Mouse (Mus musculus) lung, adult 2 months (tissue): ENCODE results near the gene Cav3. TPM values are rescaled to one million over a fixed set of nuclear protein-coding genes. Genes with fewer than 3 reads are reported as not detected.

ENCODE experiments used
- DNase-seq: peaks from one replicate; pipeline ENCODE4 v3.0.0; 2022
- H3K4me1 ChIP-seq: fragments of 200-500 bp; 2 replicates; pipeline ENCODE4 v1.6.1; 2011; ENCODE audit warnings: low read length; ENCODE audit not compliant: control insufficient read depth, insufficient read depth
- H3K4me3 ChIP-seq: fragments of 200-500 bp; replicated peaks from 2 replicates; pipeline ENCODE3; 2011; ENCODE audit warnings: low read depth, mild to moderate bottlenecking, control low read depth, low read length; ENCODE audit errors: extremely low read depth
- CTCF ChIP-seq: fragments of 200-500 bp; IDR thresholded peaks from 2 replicates; pipeline ENCODE4 v1.5.1; 2011; ENCODE audit warnings: mild to moderate bottlenecking, low read length, control low read depth; ENCODE audit not compliant: insufficient read depth
- POLR2A ChIP-seq: fragments of 200-500 bp; IDR thresholded peaks from 2 replicates; pipeline ENCODE4 v1.6.1; 2011; ENCODE audit warnings: low read depth, mild to moderate bottlenecking, control low read depth, low read length, borderline replicate concordance; ENCODE audit errors: extremely low read depth
- WGBS: fragments of 180-500 bp; shearing (Covaris S2); methylation state at CpG from one replicate; pipeline ENCODE4 v1.1.7; 2018; 5-methylcytosine and 5-hydroxymethylcytosine counted together
- polyA plus RNA-seq: library from polyadenylated mRNA; depleted of rRNA; stranded (reverse); fragments of >200 nt; gene quantifications from 2 replicates; pipeline ENCODE4 v1.2.3, GENCODE M21; 2012

The Cav3 gene
- polyA plus RNA-seq, 1 experiment: 19.7 TPM

DNA sequence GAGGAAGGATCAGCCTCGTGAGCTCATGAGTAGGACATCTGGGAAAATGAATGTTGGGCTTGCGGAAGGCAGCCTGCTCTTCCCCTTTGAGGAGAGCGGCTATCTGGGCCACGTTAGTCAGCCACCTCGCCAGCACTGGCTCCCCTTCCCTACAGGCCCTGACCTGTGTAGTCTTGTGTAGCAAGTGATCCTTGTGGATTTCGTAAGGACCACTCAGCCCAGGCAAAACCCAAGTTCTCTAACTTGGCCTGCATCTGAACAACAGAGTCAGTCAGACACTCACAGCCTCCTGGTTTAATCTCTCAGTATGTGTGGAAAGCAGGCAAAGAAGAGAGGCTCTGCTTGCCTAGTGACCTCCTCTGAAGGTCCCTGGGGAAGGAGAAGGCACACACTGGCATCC, 33.4 kb downstream of the Cav3 start:
- WGBS: 84% methylated on average over 6 of the region's 6 CpGs
- DNase-seq: no peak
- Histone ChIP-seq H3K4me1 (peaks cover 9% of the 10 kb centered on the region), H3K4me3 (no peak overlapping the region)
- TF ChIP-seq POLR2A (no peak), CTCF (no peak)

GRCm38 (mm10) chr6:112493371-112493770, 34.1 kb downstream of the Cav3 start:
- WGBS: 84% methylated on average over 9 of the region's 9 CpGs
- no peak for TF ChIP-seq CTCF
- no peak for DNase-seq
- no peak overlapping the region for H3K4me3 ChIP-seq
- peaks cover 9% of the 10 kb centered on the region for H3K4me1 ChIP-seq

DNA sequence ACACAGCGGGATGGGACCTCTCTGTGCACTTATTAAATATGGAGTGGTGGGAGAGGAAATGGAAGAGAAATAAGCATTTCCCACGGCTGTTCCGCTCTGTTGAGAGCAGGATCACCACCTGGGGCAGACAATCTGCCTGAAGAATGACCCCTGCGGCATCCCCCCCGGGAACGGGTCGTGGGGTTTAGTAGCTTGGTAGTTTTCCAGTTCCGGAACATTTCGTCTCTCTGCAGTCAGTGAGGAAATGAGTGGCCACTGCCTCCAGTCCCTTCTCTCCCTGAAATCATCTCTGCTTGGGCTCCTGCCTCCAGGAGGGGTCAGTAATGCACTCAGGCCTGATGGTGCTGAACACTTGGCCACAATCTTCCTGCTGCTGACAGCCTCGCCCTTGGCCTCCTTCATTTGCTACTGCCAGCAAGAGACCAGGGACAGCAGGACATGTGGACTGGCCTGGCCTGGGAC, 35.3 kb downstream of the Cav3 start:
- no peak overlapping the region for H3K4me3 ChIP-seq
- WGBS: 59% methylated on average over 10 of the region's 10 CpGs
- TF ChIP-seq POLR2A (no peak), CTCF (no peak)
- no peak for DNase-seq
- H3K4me1 ChIP-seq: peaks cover 5% of the 10 kb centered on the region

DNA sequence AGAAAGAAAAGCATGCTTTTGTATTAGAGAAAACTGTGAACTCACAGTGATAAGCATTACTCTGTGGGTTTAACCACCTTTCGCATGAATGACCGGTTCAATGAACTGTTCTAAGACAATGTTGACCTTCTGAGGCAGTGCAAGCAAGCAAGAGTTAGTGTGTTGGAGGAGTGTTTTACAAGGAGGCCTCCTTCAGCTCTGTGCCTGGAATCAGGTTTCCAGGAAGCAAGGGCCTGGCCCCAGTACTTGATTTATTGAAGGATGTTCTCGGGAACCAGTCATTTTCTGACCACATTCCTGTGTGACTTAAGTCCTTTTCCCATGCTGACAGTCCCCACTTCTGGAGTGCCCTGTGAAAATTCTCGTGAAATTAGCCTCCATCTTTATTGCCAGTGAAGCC, 35.9 kb downstream of the Cav3 start:
- no peak for DNase-seq
- WGBS: 56% methylated on average over 4 of the region's 4 CpGs
- H3K4me1 ChIP-seq: peaks cover 5% of the 10 kb centered on the region
- TF ChIP-seq POLR2A (no peak), CTCF (no peak)
- no peak overlapping the region for H3K4me3 ChIP-seq

- no peak for DNase-seq
- WGBS: 67% methylated on average over 8 of the region's 8 CpGs
- no peak overlapping the region for H3K4me3 ChIP-seq
- no peak for TF ChIP-seq POLR2A
- TF ChIP-seq CTCF: no peak
- no peaks in the 10 kb centered on the region for H3K4me1 ChIP-seq
Measured at GRCm38 (mm10) chr6:112496291-112497060, 37.2 kb downstream of the Cav3 start.

GRCm38 (mm10) chr6:112497456-112497855, 38.2 kb downstream of the Cav3 start:
- 49% methylated on average over 2 of the region's 2 CpGs for WGBS
- Histone ChIP-seq H3K4me3 (no peak overlapping the region), H3K4me1 (no peaks in the 10 kb centered on the region)
- no peak for DNase-seq
- TF ChIP-seq POLR2A: no peak
- no peak for TF ChIP-seq CTCF

DNA sequence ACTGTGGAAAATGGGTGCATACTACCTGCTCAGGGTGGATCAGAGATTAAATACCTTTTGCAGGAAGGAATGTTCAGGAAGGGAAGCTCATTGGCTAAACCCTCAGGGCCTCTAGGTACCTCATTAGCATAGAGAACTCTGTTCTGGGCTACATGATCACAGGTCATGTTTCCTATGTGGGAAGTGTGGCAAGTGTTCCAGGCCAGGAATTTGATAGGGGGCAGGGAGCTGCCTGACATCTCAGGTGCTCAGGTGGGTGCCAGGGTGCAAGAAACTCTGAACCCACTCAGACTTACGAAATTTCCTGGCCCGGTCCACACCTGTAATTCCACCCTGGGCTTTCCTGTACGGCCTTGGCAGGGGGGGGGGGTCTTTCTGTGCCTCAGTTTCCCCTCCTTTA, 39.4 kb downstream of the Cav3 start:
- Histone ChIP-seq H3K4me3 (no peak overlapping the region), H3K4me1 (no peaks in the 10 kb centered on the region)
- no peak for TF ChIP-seq POLR2A
- no peak for TF ChIP-seq CTCF
- WGBS: 83% methylated on average over 3 of the region's 3 CpGs
- DNase-seq: no peak

DNA sequence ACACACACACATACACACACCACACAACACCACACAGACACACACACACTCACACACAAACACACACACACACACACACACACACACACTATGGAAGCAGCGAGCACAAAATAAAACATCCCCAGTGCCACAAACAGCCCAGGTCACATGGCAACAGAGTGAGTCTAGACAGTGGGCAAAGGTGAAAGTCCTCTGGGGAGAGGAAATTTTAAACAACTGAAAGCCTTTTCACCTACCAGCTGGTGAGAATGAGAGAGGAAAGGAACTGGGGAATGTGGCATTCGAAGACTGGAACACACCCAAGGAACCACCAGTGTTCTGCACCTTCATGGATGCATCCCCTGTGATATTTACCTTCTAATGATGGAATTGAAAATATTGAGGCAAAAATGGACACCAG, 40.2 kb downstream of the Cav3 start:
- Histone ChIP-seq H3K4me1 (no peaks in the 10 kb centered on the region), H3K4me3 (no peak overlapping the region)
- no peak for DNase-seq
- TF ChIP-seq POLR2A (no peak), CTCF (no peak)
- 79% methylated on average over 2 of the region's 2 CpGs for WGBS

DNA sequence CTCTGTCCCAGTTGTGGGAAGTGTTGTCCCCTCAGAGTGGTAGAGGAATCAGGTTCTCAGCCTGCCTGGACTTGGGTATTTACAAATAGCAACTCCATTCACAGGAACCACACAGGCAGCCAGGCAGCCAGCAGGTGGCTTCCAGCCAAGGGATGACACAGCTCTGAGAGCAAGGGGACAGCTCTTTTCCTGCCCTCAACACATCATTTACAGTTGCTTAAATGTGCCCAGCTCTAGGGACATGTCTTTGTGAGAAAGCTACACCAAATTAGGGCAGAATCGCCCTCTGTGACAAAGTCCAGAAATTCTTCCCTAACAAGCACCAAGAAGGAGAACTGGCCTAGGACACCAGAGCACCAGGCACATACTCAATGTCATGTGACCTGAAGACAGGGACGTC, 41.9 kb downstream of the Cav3 start:
- TF ChIP-seq CTCF: no peak
- TF ChIP-seq POLR2A: no peak
- no peak for DNase-seq
- WGBS: 50% methylated on average over 2 of the region's 2 CpGs
- Histone ChIP-seq H3K4me1 (no peaks in the 10 kb centered on the region), H3K4me3 (no peak overlapping the region)

- H3K4me3 ChIP-seq: no peak overlapping the region
- no peaks in the 10 kb centered on the region for H3K4me1 ChIP-seq
- no peak for TF ChIP-seq CTCF
- TF ChIP-seq POLR2A: no peak
- 39% methylated on average over 2 of the region's 2 CpGs for WGBS
- DNase-seq: no peak
Measured at GRCm38 (mm10) chr6:112507617-112508016, 48.3 kb downstream of the Cav3 start.
